Mouse (Mus musculus) midbrain, embryonic 15.5 days (tissue): ENCODE measurements around the gene Lcmt1. TPM values are rescaled to one million over a fixed set of nuclear protein-coding genes. Genes with fewer than 3 reads are reported as not detected.

Source experiments
- ATAC-seq: fragments of 200-750 bp; cut with Nextera tagmentation; replicated peaks from 2 replicates; pipeline ENCODE4 v1.8.0; 2017; ENCODE audit warnings: moderate TSS enrichment
- H3K27ac ChIP-seq: fragments of 300-500 bp; sonication (generic); 2 replicates; pipeline ENCODE4 v1.5.1; 2015; ENCODE audit warnings: mild to moderate bottlenecking, inconsistent platforms
- H3K27me3 ChIP-seq: fragments of 300-500 bp; sonication (generic); replicated peaks from 2 replicates; pipeline ENCODE4 v1.6.1; 2015; ENCODE audit warnings: inconsistent platforms
- H3K36me3 ChIP-seq: fragments of 300-500 bp; sonication (generic); replicated peaks from 2 replicates; pipeline ENCODE4 v1.6.1; 2015; ENCODE audit warnings: inconsistent platforms
- H3K4me1 ChIP-seq: fragments of 300-500 bp; sonication (generic); 2 replicates; pipeline ENCODE4 v1.6.1; 2015; ENCODE audit warnings: inconsistent platforms
- H3K4me2 ChIP-seq: fragments of 300-500 bp; sonication (generic); 2 replicates; pipeline ENCODE4 v1.6.1; 2015; ENCODE audit warnings: inconsistent platforms, mild to moderate bottlenecking, moderate library complexity
- H3K4me3 ChIP-seq: fragments of 300-500 bp; sonication (generic); 2 replicates; pipeline ENCODE4 v1.5.1; 2015; ENCODE audit warnings: mild to moderate bottlenecking, inconsistent platforms
- H3K9ac ChIP-seq: fragments of 300-500 bp; sonication (generic); 2 replicates; pipeline ENCODE4 v1.6.1; 2015; ENCODE audit warnings: mild to moderate bottlenecking, inconsistent platforms
- H3K9me3 ChIP-seq: fragments of 300-500 bp; sonication (generic); 2 replicates; pipeline ENCODE4 v1.6.1; 2016; ENCODE audit warnings: inconsistent platforms
- WGBS: fragments of 180-500 bp; shearing (Covaris S2); methylation state at CpG from one replicate; pipeline ENCODE4 v1.1.7; 2015; ENCODE audit warnings: mixed read lengths; 5-methylcytosine and 5-hydroxymethylcytosine counted together
- polyA plus RNA-seq: library from polyadenylated mRNA; unstranded; fragments of >200 nt; fragmentation: Nextera tagmentation; extraction: Ambion mirVana; gene quantifications from 2 replicates; pipeline ENCODE4 v1.2.1, GENCODE M21; 2015

Gene Lcmt1
- polyA plus RNA-seq, 1 experiment from 2014 or later: 101 TPM

- ATAC-seq: no peak
- Histone ChIP-seq H3K4me1 (peaks cover 19% of the 10 kb centered on the region), H3K27ac (no peak overlapping the region), H3K27me3 (no peaks in the 10 kb centered on the region), H3K9ac (no peak overlapping the region), H3K9me3 (no peaks in the 10 kb centered on the region), H3K36me3 (no peaks in the 10 kb centered on the region), H3K4me3 (no peak overlapping the region), H3K4me2 (no peak overlapping the region)
- WGBS: 90% methylated on average over 3 of the region's 3 CpGs
Measured at GRCm38 (mm10) chr7:123362806-123363205, 6.8 kb upstream of the Lcmt1 start.

- Histone ChIP-seq H3K9me3 (no peaks in the 10 kb centered on the region), H3K4me3 (no peak overlapping the region), H3K4me1 (peaks cover 30% of the 10 kb centered on the region), H3K27me3 (no peaks in the 10 kb centered on the region), H3K36me3 (no peaks in the 10 kb centered on the region), H3K9ac (no peak overlapping the region), H3K27ac (no peak overlapping the region), H3K4me2 (no peak overlapping the region)
- WGBS: 90% methylated on average over 8 of the region's 8 CpGs
- ATAC-seq: no peak
Measured at GRCm38 (mm10) chr7:123363971-123364370, 5.6 kb upstream of the Lcmt1 start.

GRCm38 (mm10) chr7:123365876-123366741, 3.5 kb upstream of the Lcmt1 start:
- Histone ChIP-seq H3K9me3 (no peaks in the 10 kb centered on the region), H3K4me3 (no peak overlapping the region), H3K27me3 (no peaks in the 10 kb centered on the region), H3K4me1 (peaks cover 35% of the 10 kb centered on the region), H3K36me3 (no peaks in the 10 kb centered on the region), H3K4me2 (no peak overlapping the region), H3K9ac (no peak overlapping the region), H3K27ac (no peak overlapping the region)
- no peak for ATAC-seq
- 75% methylated on average over 7 of the region's 7 CpGs for WGBS

- H3K27me3 ChIP-seq: no peaks in the 10 kb centered on the region
- H3K27ac ChIP-seq: no peak overlapping the region
- H3K4me1 ChIP-seq: peaks cover 35% of the 10 kb centered on the region
- H3K9ac ChIP-seq: no peak overlapping the region
- no peak for ATAC-seq
- no peak overlapping the region for H3K4me2 ChIP-seq
- 75% methylated on average over 8 of the region's 8 CpGs for WGBS
- H3K4me3 ChIP-seq: no peak overlapping the region
- no peaks in the 10 kb centered on the region for H3K36me3 ChIP-seq
- no peaks in the 10 kb centered on the region for H3K9me3 ChIP-seq
Measured at GRCm38 (mm10) chr7:123366806-123367205, 2.8 kb upstream of the Lcmt1 start.

- ATAC-seq: no peak
- WGBS: 84% methylated on average over 16 of the region's 16 CpGs
- no peaks in the 10 kb centered on the region for H3K9me3 ChIP-seq
- H3K4me3 ChIP-seq: no peak overlapping the region
- H3K27ac ChIP-seq: no peak overlapping the region
- no peaks in the 10 kb centered on the region for H3K27me3 ChIP-seq
- H3K9ac ChIP-seq: peak overlapping the region; percentile 18
- peaks cover 35% of the 10 kb centered on the region for H3K4me1 ChIP-seq
- H3K36me3 ChIP-seq: no peaks in the 10 kb centered on the region
- H3K4me2 ChIP-seq: peak overlapping the region; percentile 81; the same call in 1 of the 2 replicates
Measured at GRCm38 (mm10) chr7:123367218-123368150, 2.1 kb upstream of the Lcmt1 start.

GRCm38 (mm10) chr7:123368187-123368586, 1.4 kb upstream of the Lcmt1 start:
- peaks cover 35% of the 10 kb centered on the region for H3K4me1 ChIP-seq
- H3K9ac ChIP-seq: peak overlapping the region; percentile 18
- H3K4me2 ChIP-seq: peak overlapping the region; percentile 81
- H3K4me3 ChIP-seq: peak overlapping the region; percentile 78; the same call in 1 of the 2 replicates
- WGBS: 80% methylated on average over 2 of the region's 2 CpGs
- H3K27ac ChIP-seq: no peak overlapping the region
- H3K9me3 ChIP-seq: no peaks in the 10 kb centered on the region
- H3K27me3 ChIP-seq: no peaks in the 10 kb centered on the region
- no peaks in the 10 kb centered on the region for H3K36me3 ChIP-seq
- ATAC-seq: no peak

- Histone ChIP-seq H3K4me3 (peak overlapping the region; percentile 78), H3K27me3 (no peaks in the 10 kb centered on the region), H3K9ac (peak overlapping the region; percentile 65), H3K36me3 (no peaks in the 10 kb centered on the region), H3K4me2 (peak overlapping the region; percentile 81), H3K27ac (peak overlapping the region; percentile 85), H3K4me1 (peaks cover 35% of the 10 kb centered on the region), H3K9me3 (no peaks in the 10 kb centered on the region)
- ATAC-seq: peak; percentile 76
- WGBS: 3% methylated on average over 44 of the region's 51 CpGs
Measured at GRCm38 (mm10) chr7:123368778-123369746, 522 bp upstream of the Lcmt1 start.

- Histone ChIP-seq H3K27me3 (no peaks in the 10 kb centered on the region), H3K9ac (peak overlapping the region; percentile 34; the same call in 1 of the 2 replicates), H3K4me3 (peak overlapping the region; percentile 78), H3K9me3 (no peaks in the 10 kb centered on the region), H3K4me2 (peak overlapping the region; percentile 81), H3K36me3 (no peaks in the 10 kb centered on the region), H3K27ac (no peak overlapping the region), H3K4me1 (peaks cover 35% of the 10 kb centered on the region)
- 47% methylated on average over 9 of the region's 9 CpGs for WGBS
- ATAC-seq: no peak
Measured at GRCm38 (mm10) chr7:123370700-123371099, 1.1 kb downstream of the Lcmt1 start.

- Histone ChIP-seq H3K4me1 (peaks cover 32% of the 10 kb centered on the region), H3K27me3 (no peaks in the 10 kb centered on the region), H3K27ac (no peak overlapping the region), H3K36me3 (no peaks in the 10 kb centered on the region), H3K4me2 (no peak overlapping the region), H3K4me3 (no peak overlapping the region), H3K9ac (no peak overlapping the region), H3K9me3 (no peaks in the 10 kb centered on the region)
- 63% methylated on average over 3 of the region's 3 CpGs for WGBS
- ATAC-seq: no peak
Measured at GRCm38 (mm10) chr7:123371501-123371900, 1.9 kb downstream of the Lcmt1 start.

- H3K36me3 ChIP-seq: no peaks in the 10 kb centered on the region
- ATAC-seq: peak; percentile 99
- H3K9ac ChIP-seq: peak overlapping the region; percentile 87
- no peaks in the 10 kb centered on the region for H3K9me3 ChIP-seq
- H3K27ac ChIP-seq: peak overlapping the region; percentile 83
- peak overlapping the region; percentile 81 for H3K4me2 ChIP-seq
- H3K4me1 ChIP-seq: peaks cover 25% of the 10 kb centered on the region
- WGBS: 4% methylated on average over 41 of the region's 41 CpGs
- no peaks in the 10 kb centered on the region for H3K27me3 ChIP-seq
- peak overlapping the region; percentile 96 for H3K4me3 ChIP-seq
Measured at GRCm38 (mm10) chr7:123377443-123378400, 8.1 kb downstream of the Lcmt1 start.
